Comparison of ENCODE assay signal across 11 mouse cellular contexts in genomic region chr11:119105748-119106147, GRCm38 (mm10). TPM values are rescaled to one million over a fixed set of nuclear protein-coding genes. Genes with fewer than 3 reads are reported as not detected.
A peak's percentile ranks its signal among the peaks of the same experiment; 100 is the strongest.
DNase-seq lines count a peak whose midpoint lies in the region; ATAC-seq and TF ChIP-seq lines count a peak whose summit lies in the region.
"Had no signal": no experiment of that assay in that cellular context is flagged by ENCODE, and none has a peak within 500 bp of the region (broad histone marks: within the 10 kb centered on the region; RNA-seq: fewer than 3 reads in every experiment).

No protein-coding gene starts in this region.

- 19% methylated on average over 8 of the region's 8 CpGs for WGBS in heart, embryonic 15.5 days
- WGBS in lung, postnatal 0 days, result 10% methylated on average over 8 of the region's 8 CpGs
- WGBS in embryonic facial prominence, embryonic 15.5 days, result 22% methylated on average over 8 of the region's 8 CpGs

- peaks cover 15% of the 10 kb centered on the region for H3K4me1 ChIP-seq in heart, embryonic 15.5 days (replicated peaks)
- peaks cover 10% of the 10 kb centered on the region; the same call in 1 of the 2 replicates for H3K4me1 ChIP-seq in lung, postnatal 0 days (ENCODE audit: insufficient read depth, low read depth, low read length)
- peaks cover 7% of the 10 kb centered on the region for H3K4me1 ChIP-seq in embryonic facial prominence, embryonic 15.5 days

- no peak for TF ChIP-seq EP300 in lung, postnatal 0 days (IDR thresholded peaks at IDR 0.05)

- no peaks in the 10 kb centered on the region for H3K36me3 ChIP-seq in heart, embryonic 15.5 days
- no peaks in the 10 kb centered on the region for H3K36me3 ChIP-seq in lung, postnatal 0 days (ENCODE audit: insufficient read depth, low read length)
- H3K36me3 ChIP-seq in embryonic facial prominence, embryonic 15.5 days, result no peaks in the 10 kb centered on the region

- TF ChIP-seq CTCF in lung, postnatal 0 days (IDR thresholded peaks at IDR 0.05), result no peak

- peak overlapping the region; percentile 47 for H3K4me2 ChIP-seq in heart, embryonic 15.5 days
- no peak overlapping the region for H3K4me2 ChIP-seq in lung, postnatal 0 days (replicated peaks; ENCODE audit: low read depth, low read length)
- no peak overlapping the region for H3K4me2 ChIP-seq in embryonic facial prominence, embryonic 15.5 days (replicated peaks)

- no peaks in the 10 kb centered on the region for H3K27me3 ChIP-seq in heart, embryonic 15.5 days
- no peaks in the 10 kb centered on the region for H3K27me3 ChIP-seq in lung, postnatal 0 days (replicated peaks; ENCODE audit: insufficient read depth, low read length)
- H3K27me3 ChIP-seq in embryonic facial prominence, embryonic 15.5 days, result no peaks in the 10 kb centered on the region

- no peak overlapping the region for H3K9ac ChIP-seq in heart, embryonic 15.5 days
- H3K9ac ChIP-seq in lung, postnatal 0 days (replicated peaks; ENCODE audit: low read depth), result no peak overlapping the region
- no peak overlapping the region for H3K9ac ChIP-seq in embryonic facial prominence, embryonic 15.5 days

- no peak for DNase-seq in heart, postnatal 36 days
- DNase-seq in lung, postnatal 0 days (ENCODE audit: low spot score), result peak; percentile 34
- no peak for DNase-seq in lung, adult 18-20 months
- DNase-seq in cerebellum, adult 9-10 months, result no peak
- DNase-seq in urinary bladder, adult 2 months (ENCODE audit: low spot score), result no peak
- DNase-seq: cerebellum, adult 18-20 months; lung, adult 2 months had no signal

- H3K4me3 ChIP-seq in heart, embryonic 15.5 days, result 0 out of 2 replicates have a peak overlapping the region, but pooled peaks have one; percentile 2
- no peak overlapping the region for H3K4me3 ChIP-seq in lung, postnatal 0 days (ENCODE audit: low read depth, low read length)
- H3K4me3 ChIP-seq in embryonic facial prominence, embryonic 15.5 days (replicated peaks), result no peak overlapping the region

- no peaks in the 10 kb centered on the region for H3K9me3 ChIP-seq in heart, embryonic 15.5 days (replicated peaks)
- no peaks in the 10 kb centered on the region for H3K9me3 ChIP-seq in lung, postnatal 0 days (ENCODE audit: low read length)
- no peaks in the 10 kb centered on the region for H3K9me3 ChIP-seq in embryonic facial prominence, embryonic 15.5 days (replicated peaks)

- intact Hi-C loops in heart, postnatal 36 days (cut with DNase I), result no loop called here

- peak; percentile 41 for ATAC-seq in heart, embryonic 15.5 days (replicated peaks; ENCODE audit: insufficient number of reproducible peaks, insufficient read depth, low FRiP score, low read depth)
- peak; percentile 46 for ATAC-seq in lung, postnatal 0 days
- ATAC-seq in embryonic facial prominence, embryonic 15.5 days (ENCODE audit: insufficient number of reproducible peaks, low FRiP score, low TSS enrichment, low read depth), result 0 out of 2 replicates have a peak, but pooled peaks have one; percentile 40
- peak; percentile 40; the same call in 1 of the 2 replicates for ATAC-seq in megakaryocyte-erythroid progenitor cell, adult 5-6 weeks (replicated peaks; ENCODE audit: low FRiP score, low TSS enrichment, poor library complexity, severe bottlenecking)

- H3K27ac ChIP-seq in heart, embryonic 15.5 days, result 0 out of 2 replicates have a peak overlapping the region, but pooled peaks have one; percentile 9
- no peak overlapping the region for H3K27ac ChIP-seq in lung, postnatal 0 days (ENCODE audit: low read length)
- no peak overlapping the region for H3K27ac ChIP-seq in embryonic facial prominence, embryonic 15.5 days (replicated peaks)
- H3K27ac ChIP-seq: kidney, postnatal 0 days had no signal

RNA-seq across cellular contexts. Expression of gene Cbx4, which starts 19.7 kb away (rescaled TPM):
- polyA plus RNA-seq in heart, embryonic 15.5 days (2015; fragmentation: Nextera tagmentation; extraction: Ambion mirVana), result 9.3 and 11.6 TPM in 2 replicates
- 10 to 100 TPM; 11.5 to 13.6 TPM for total RNA-seq in heart, postnatal 36 days (2021)
- 8.9 and 9.7 TPM in 2 replicates for polyA plus RNA-seq in lung, postnatal 0 days (2015; fragmentation: Nextera tagmentation; extraction: Ambion mirVana)
- 17.2 and 21.4 TPM in 2 replicates for polyA plus RNA-seq in embryonic facial prominence, embryonic 15.5 days (2015; fragmentation: Nextera tagmentation; extraction: Ambion mirVana)
- 5.2 and 5.4 TPM in 2 replicates for total RNA-seq in megakaryocyte-erythroid progenitor cell, adult 5-6 weeks (2014; fragmentation: Nextera tagmentation)
- 3.9 and 11.6 TPM in 2 replicates for total RNA-seq in megakaryocyte-erythroid progenitor cell, adult 5-6 weeks (2017)
- 32.2 and 36.0 TPM in 2 replicates for polyA plus RNA-seq in urinary bladder, adult 2 months (2012; rRNA removed)
